Mouse (Mus musculus) ES-E14 (cell line): ENCODE data around the gene Tapt1.

ENCODE experiments used
- CHD2 ChIP-seq: IDR thresholded peaks from 2 replicates; pipeline ENCODE4 v1.6.1; 2014; ENCODE audit warnings: mild to moderate bottlenecking, low read depth, low read length, inconsistent platforms
- MAFK ChIP-seq: IDR thresholded peaks from 2 replicates; pipeline ENCODE4 v1.6.1; 2014; ENCODE audit warnings: mild to moderate bottlenecking, low read depth, low read length, inconsistent platforms; ENCODE audit not compliant: insufficient read depth
- ZC3H11A ChIP-seq: IDR thresholded peaks from 2 replicates; pipeline ENCODE4 v1.6.1; 2012; ENCODE audit warnings: low read depth, mild to moderate bottlenecking, inconsistent platforms, low read length, borderline replicate concordance

DNA sequence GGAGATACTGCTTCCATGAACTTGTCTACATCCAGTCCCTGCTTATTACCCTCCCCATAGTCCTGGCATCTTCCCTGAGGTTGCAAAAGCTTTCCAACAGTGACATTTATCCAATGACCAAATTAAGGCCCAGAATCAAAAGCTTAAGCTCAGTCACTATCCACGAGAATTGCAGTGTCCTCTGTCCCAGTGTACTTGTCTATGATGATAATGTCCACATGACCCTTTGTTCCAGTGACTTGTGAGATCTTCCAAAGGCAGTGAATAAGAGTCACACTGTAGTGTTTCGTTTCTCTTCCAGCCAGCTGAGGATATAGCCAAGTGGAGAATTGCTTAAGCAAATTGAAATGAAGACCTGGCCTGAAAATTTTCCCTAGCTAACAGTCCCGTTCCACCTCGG is 16.4 kb upstream of the Tapt1 start:
- TF ChIP-seq MAFK, result no peak
- no peak for TF ChIP-seq CHD2
- no peak for TF ChIP-seq ZC3H11A
